Mouse (Mus musculus) embryonic fibroblast, embryonic 13.5 days (primary cell): ENCODE measurements around the gene Slc26a9. TPM values are rescaled to one million over a fixed set of nuclear protein-coding genes. Genes with fewer than 3 reads are reported as not detected.

Source experiments
- H3K27ac ChIP-seq: 2 replicates; pipeline ENCODE4 v1.5.1; 2012; ENCODE audit warnings: low read length, control low read depth, inconsistent platforms; ENCODE audit not compliant: insufficient read depth
- H3K4me1 ChIP-seq: 2 replicates; pipeline ENCODE4 v1.6.1; 2011; ENCODE audit warnings: low read length; ENCODE audit not compliant: control insufficient read depth, insufficient read depth
- H3K4me3 ChIP-seq: 2 replicates; pipeline ENCODE4 v1.5.1; 2011; ENCODE audit warnings: mild to moderate bottlenecking, control low read depth, low read length; ENCODE audit not compliant: insufficient read depth
- CTCF ChIP-seq: IDR thresholded peaks from 2 replicates; pipeline ENCODE4 v1.5.1; 2011; ENCODE audit warnings: mild to moderate bottlenecking, control low read depth, low read length, moderate library complexity, borderline replicate concordance; ENCODE audit not compliant: insufficient read depth
- POLR2A ChIP-seq: IDR thresholded peaks from 2 replicates; pipeline ENCODE4 v1.6.1; 2011; ENCODE audit warnings: low read depth, mild to moderate bottlenecking, control low read depth, low read length, moderate library complexity
- polyA plus RNA-seq: library from polyadenylated mRNA; stranded (reverse); fragments of >200 nt; gene quantifications from 2 replicates; pipeline ENCODE4 v1.2.4, GENCODE M21; 2011; ENCODE audit warnings: low read depth; ENCODE audit not compliant: missing spikeins, insufficient read length

The Slc26a9 gene
- polyA plus RNA-seq, 1 experiment, result not detected

DNA sequence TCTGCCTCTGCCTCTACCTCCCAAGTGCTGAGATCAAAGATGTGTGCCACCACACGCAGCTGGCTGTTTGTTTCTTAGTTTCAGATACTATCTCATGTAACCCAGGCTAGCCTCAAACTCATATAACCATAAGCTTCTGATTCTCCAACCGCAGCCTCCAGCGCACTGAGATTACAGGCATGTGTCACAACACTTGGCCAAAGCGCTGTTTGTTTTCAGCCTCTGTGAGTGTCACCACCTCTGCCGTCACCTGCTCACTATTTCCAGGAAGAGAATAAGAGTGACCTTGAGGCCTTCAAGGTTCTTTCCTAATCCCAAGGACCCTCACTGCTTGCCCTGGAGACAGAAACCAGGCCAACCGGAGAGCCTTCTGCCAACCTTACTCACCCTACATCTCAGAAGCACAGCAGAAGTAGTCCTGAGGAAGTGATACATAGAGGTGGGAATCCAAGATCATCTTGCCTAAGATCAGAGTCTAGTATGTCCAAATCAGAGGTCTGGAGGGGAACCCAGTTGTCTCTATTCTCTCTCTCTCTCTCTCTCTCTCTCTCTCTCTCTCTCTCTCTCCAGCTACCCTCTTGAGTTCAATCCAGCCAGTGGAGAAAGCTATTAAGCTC is 9.1 kb upstream of the Slc26a9 start:
- Histone ChIP-seq H3K4me1 (no peaks in the 10 kb centered on the region), H3K27ac (no peak overlapping the region), H3K4me3 (no peak overlapping the region)
- TF ChIP-seq POLR2A (no peak), CTCF (no peak)

DNA sequence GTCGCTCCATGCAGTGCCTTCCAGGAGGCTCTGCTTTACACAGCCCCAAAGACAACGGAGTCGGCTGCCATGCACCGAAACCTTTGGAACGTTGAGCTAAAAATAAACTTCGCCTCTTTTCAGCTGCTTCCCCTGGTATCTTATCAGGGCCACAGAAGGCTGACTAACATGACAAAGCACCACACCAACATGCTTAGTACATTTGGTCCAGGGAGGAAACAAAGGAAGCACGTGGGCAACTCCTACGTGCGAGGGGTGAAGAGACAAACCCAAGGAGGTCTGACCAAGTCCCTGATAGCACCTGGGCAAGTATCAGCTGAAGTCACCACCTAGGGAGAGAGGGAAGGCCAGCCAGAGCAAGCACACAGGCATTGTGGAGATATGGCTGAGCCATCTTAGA is 7.3 kb upstream of the Slc26a9 start:
- no peak overlapping the region for H3K27ac ChIP-seq
- no peak for TF ChIP-seq POLR2A
- no peak for TF ChIP-seq CTCF
- no peak overlapping the region for H3K4me3 ChIP-seq
- no peaks in the 10 kb centered on the region for H3K4me1 ChIP-seq

DNA sequence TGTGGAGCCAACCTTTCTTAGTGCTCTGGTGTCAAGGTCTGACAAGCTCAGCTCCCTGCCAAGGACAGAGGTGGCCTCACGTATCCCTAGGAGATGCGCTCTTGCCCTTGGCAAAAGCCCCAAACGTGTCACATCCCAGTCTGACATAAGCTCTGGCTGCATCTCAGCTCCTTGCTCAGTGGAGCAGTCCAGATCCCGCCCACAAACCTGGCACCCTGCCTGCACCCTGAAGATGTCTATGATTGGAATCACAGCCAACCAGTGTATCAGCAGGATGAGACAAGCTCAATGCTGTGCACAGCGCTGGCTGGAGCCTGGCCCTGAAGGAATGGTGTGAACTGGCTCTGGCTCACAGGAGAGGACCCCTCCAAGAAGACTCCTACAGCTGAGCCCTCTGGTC is 6.6 kb upstream of the Slc26a9 start:
- no peak overlapping the region for H3K4me3 ChIP-seq
- TF ChIP-seq POLR2A (no peak), CTCF (no peak)
- H3K27ac ChIP-seq, result no peak overlapping the region
- no peaks in the 10 kb centered on the region for H3K4me1 ChIP-seq

DNA sequence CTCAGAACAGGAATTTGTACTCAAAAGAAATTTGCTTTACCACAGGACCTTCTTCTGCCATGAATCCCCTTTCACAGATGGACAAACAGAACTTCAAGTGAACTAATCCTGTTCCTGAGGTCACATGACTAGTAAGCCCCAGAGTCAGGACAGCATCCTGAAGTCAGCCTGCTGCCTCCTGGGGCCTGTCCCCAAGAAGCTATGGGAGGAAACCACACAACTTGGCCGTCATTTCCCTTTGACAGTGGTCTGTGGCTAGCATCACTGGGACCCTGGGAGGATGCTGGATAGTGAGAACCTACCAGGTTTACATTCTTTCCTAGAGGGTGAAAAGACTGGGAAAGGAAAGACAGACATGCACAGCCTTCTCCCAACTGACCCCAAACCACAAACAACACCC is 5.1 kb upstream of the Slc26a9 start:
- no peak for TF ChIP-seq CTCF
- TF ChIP-seq POLR2A, result no peak
- no peak overlapping the region for H3K27ac ChIP-seq

DNA sequence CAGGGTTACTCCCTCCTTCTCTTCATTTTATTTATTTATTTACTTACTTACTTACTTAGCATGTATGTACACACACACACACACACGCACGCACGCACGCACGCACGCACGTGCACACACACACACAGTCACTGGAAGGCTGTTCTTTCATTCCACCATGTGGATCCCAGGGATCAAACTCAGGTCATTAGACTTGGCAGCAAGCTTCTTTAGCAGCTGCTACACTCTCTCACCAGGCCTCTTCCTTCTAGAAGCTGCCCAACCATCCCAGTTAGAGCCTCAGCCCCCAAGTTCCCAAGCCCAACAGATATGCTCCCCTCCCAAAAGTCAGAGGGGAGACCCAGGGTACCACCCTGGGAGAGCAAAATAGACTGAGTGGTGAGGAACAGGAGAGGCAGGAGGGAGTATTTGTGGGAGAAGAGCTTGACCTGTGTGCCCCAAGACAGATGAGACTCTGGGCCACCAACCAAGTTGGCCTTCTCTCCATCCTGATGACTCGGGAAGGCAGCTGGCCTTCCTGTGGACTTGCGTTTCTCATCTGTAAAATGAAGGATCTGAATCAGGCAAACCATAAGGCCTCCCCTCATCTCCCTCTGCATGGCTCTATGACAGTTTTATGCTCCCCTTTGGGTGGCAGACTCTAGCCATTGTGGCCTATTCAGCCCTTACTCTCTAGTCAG is 4.2 kb upstream of the Slc26a9 start:
- no peak overlapping the region for H3K4me3 ChIP-seq
- H3K4me1 ChIP-seq, result no peaks in the 10 kb centered on the region
- no peak overlapping the region for H3K27ac ChIP-seq
- TF ChIP-seq POLR2A, result no peak
- TF ChIP-seq CTCF, result no peak

More for the DNA sequence above, 5.1 kb upstream of the Slc26a9 start:
- Histone ChIP-seq H3K4me1 (no peaks in the 10 kb centered on the region), H3K4me3 (no peak overlapping the region)

DNA sequence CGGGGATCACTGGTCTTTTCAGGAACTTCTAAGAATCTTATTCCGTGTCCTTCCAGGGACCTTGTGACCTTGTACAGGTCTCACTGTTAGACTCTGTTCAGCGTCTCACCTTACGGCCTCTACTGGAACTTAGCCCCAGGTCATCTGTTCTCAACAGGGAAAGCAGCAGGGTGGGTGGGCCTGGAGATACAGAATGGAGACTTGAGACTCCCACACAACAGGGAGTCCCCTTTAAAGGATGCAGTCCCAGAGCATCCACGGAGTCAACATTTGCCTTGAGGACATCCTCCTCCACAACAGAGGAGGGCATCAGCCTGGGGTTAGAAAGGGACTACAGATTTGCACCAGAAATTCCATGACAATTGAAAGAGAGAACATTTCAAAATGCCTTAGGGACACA is 1.6 kb downstream of the Slc26a9 start:
- Histone ChIP-seq H3K27ac (no peak overlapping the region), H3K4me3 (no peak overlapping the region), H3K4me1 (no peaks in the 10 kb centered on the region)
- TF ChIP-seq CTCF (no peak), POLR2A (no peak)

DNA sequence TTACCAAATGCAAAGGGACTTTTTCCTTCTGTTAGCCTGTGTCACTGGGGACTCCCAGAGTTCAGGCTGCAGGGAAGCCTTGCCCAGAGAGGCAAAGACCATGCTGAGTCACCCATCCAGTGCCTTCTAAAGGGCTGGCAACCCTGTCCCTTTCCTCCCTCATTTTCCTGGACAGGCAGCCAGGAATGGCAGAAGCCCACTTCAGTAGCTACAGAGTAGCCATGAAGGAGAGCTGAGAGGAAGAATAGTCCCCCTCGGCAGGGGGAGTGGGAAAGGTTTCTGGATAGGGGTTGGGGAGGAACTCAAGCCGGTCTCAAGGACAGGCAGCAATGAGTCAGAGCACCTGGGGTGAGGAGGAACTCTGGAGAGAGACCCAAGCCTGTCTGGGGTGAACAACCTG is 3.9 kb downstream of the Slc26a9 start:
- Histone ChIP-seq H3K4me1 (peaks cover 5% of the 10 kb centered on the region), H3K4me3 (no peak overlapping the region), H3K27ac (no peak overlapping the region)
- TF ChIP-seq CTCF, result no peak

DNA sequence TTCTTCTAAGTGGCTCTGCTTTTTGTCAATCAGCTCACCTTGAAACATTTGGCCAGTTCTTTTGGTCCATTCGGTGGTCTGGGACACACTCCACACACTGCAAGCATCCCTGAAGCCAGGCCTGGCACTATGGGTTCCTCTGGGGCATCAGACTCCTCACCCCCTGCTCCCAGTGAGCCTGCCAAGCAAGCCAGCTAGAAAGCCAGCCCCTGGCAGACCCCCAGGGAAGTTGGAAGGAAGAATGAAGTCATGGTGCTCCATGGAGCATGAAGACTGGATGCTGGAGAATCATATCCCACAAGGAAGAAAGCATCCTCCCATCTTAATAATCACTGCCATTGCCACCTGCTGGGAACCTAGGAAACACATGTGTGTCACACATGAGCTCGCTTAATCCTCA is 4.8 kb downstream of the Slc26a9 start:
- no peak overlapping the region for H3K4me3 ChIP-seq
- peaks cover 5% of the 10 kb centered on the region for H3K4me1 ChIP-seq
- TF ChIP-seq POLR2A (no peak), CTCF (no peak)
- no peak overlapping the region for H3K27ac ChIP-seq

DNA sequence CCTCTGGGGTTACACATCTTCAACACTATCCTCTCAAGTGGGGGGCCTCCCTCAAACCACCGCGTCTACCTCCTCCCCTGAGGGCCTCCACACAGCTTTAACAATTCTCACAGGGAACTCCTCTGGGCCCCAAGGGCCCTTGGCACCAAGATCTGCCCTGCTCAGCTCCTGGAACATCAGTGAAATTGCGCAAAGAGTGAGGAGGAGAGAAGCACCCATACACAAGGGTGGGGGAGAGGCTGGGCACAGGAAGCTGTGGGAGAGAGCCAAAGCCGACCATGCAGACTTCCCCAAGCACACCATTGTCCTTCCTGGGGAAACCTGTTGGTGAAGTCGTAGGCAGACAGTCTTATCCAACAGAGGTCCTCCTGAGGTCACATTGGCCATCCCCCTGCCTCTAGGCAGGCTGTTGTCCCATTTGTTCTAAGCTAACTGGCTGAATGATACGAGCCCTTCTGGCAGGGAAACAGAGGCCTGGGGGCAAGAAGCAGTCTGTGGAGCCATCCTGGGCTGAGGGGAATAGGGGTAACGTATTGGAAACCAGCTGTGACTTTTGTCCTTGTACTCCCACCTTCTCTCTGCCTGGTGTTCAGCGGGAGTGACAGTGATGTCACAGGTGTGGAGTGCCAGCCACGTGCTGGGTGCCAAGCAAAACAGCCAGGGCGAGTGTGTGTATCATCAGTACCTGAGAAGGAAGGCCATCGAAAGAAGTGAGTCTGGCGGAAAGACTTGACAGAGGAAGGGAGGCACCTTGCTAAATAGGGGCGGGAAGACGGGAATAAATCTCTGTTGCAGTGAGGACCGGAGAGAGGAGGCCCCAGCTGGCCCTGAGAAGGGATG is 6.1 kb downstream of the Slc26a9 start:
- TF ChIP-seq POLR2A (no peak), CTCF (no peak)
- Histone ChIP-seq H3K27ac (no peak overlapping the region), H3K4me3 (no peak overlapping the region), H3K4me1 (peaks cover 5% of the 10 kb centered on the region)
